Comparison of ENCODE assay signal across 12 mouse cellular contexts in genomic region chr11:106777395-106777794, GRCm38 (mm10). TPM values are rescaled to one million over a fixed set of nuclear protein-coding genes. Genes with fewer than 3 reads are reported as not detected.
DNase-seq lines count a peak whose midpoint lies in the region; ATAC-seq and TF ChIP-seq lines count a peak whose summit lies in the region.
"Had no signal": no experiment of that assay in that cellular context is flagged by ENCODE, and none has a peak within 500 bp of the region (broad histone marks: within the 10 kb centered on the region; RNA-seq: fewer than 3 reads in every experiment).

No protein-coding gene starts in this region.

- ATAC-seq in lung, embryonic 14.5 days (ENCODE audit: insufficient read depth) = no peak
- no peak for ATAC-seq in lung, postnatal 0 days
- no peak for ATAC-seq in liver, embryonic 12.5 days
- no peak for ATAC-seq in stomach, postnatal 0 days (ENCODE audit: low FRiP score, low TSS enrichment)
- no peak for ATAC-seq in monocyte, adult 5-6 weeks (replicated peaks; ENCODE audit: insufficient number of reproducible peaks, low FRiP score, low TSS enrichment, poor library complexity, severe bottlenecking)
- ATAC-seq: inflammation-experienced regulatory T-cells, adult 6 months had no signal

- no peak for DNase-seq in cerebellum, adult 2 months
- DNase-seq in cerebellum, postnatal 36 days = no peak
- DNase-seq in lung, embryonic 14.5 days = no peak
- DNase-seq in lung, postnatal 0 days (ENCODE audit: low spot score) = no peak
- DNase-seq in stomach, postnatal 0 days (ENCODE audit: low spot score) = no peak
- DNase-seq in frontal cortex, postnatal 10 days (ENCODE audit: low spot score in 2 of 2) = no peak
- DNase-seq: cerebellum, postnatal 14 days; heart, postnatal 14 days had no signal

- H3K27me3 ChIP-seq in cerebellum, adult 2 months (ENCODE audit: control insufficient read depth, insufficient read depth, low read length) = no peaks in the 10 kb centered on the region
- H3K27me3 ChIP-seq in lung, embryonic 14.5 days (ENCODE audit: insufficient read depth, low read length) = no peaks in the 10 kb centered on the region
- no peaks in the 10 kb centered on the region for H3K27me3 ChIP-seq in lung, postnatal 0 days (replicated peaks; ENCODE audit: insufficient read depth, low read length)
- no peaks in the 10 kb centered on the region for H3K27me3 ChIP-seq in liver, embryonic 12.5 days (replicated peaks)
- no peaks in the 10 kb centered on the region for H3K27me3 ChIP-seq in stomach, postnatal 0 days (ENCODE audit: control insufficient read depth, insufficient read depth, low read length)
- H3K27me3 ChIP-seq: midbrain, embryonic 12.5 days had no signal

- H3K4me1 ChIP-seq in cerebellum, adult 2 months (ENCODE audit: control insufficient read depth, insufficient read depth, low read length) = peaks cover 5% of the 10 kb centered on the region; the same call in 1 of the 2 replicates
- H3K4me1 ChIP-seq in lung, embryonic 14.5 days (ENCODE audit: insufficient read depth) = no peaks in the 10 kb centered on the region
- peaks cover 7% of the 10 kb centered on the region; the same call in 1 of the 2 replicates for H3K4me1 ChIP-seq in lung, postnatal 0 days (ENCODE audit: insufficient read depth, low read depth, low read length)
- H3K4me1 ChIP-seq in liver, embryonic 12.5 days = peaks cover 42% of the 10 kb centered on the region
- no peaks in the 10 kb centered on the region for H3K4me1 ChIP-seq in stomach, postnatal 0 days (replicated peaks; ENCODE audit: control insufficient read depth, insufficient read depth)

- TF ChIP-seq POLR2A in cerebellum, adult 2 months (IDR thresholded peaks at IDR 0.05; ENCODE audit: borderline replicate concordance, insufficient read depth, low read length) = no peak

- no peaks in the 10 kb centered on the region for H3K9me3 ChIP-seq in lung, embryonic 14.5 days (ENCODE audit: low read depth, low read length)
- no peaks in the 10 kb centered on the region for H3K9me3 ChIP-seq in lung, postnatal 0 days (ENCODE audit: low read length)
- no peaks in the 10 kb centered on the region for H3K9me3 ChIP-seq in liver, embryonic 12.5 days (replicated peaks)
- H3K9me3 ChIP-seq in stomach, postnatal 0 days (ENCODE audit: control insufficient read depth, low read length) = no peaks in the 10 kb centered on the region
- H3K9me3 ChIP-seq: midbrain, embryonic 12.5 days had no signal

- H3K4me3 ChIP-seq in cerebellum, adult 2 months (replicated peaks; ENCODE audit: insufficient read depth, low read depth, low read length) = peak overlapping the region; percentile 12
- H3K4me3 ChIP-seq in lung, embryonic 14.5 days (ENCODE audit: low read depth, low read length) = no peak overlapping the region
- no peak overlapping the region for H3K4me3 ChIP-seq in lung, postnatal 0 days (ENCODE audit: low read depth, low read length)
- H3K4me3 ChIP-seq in liver, embryonic 12.5 days = 0 out of 2 replicates have a peak overlapping the region, but pooled peaks have one; percentile 16
- H3K4me3 ChIP-seq in stomach, postnatal 0 days (ENCODE audit: low read depth, low read length) = no peak overlapping the region
- H3K4me3 ChIP-seq: midbrain, embryonic 12.5 days had no signal

- no peak for TF ChIP-seq EP300 in lung, postnatal 0 days (IDR thresholded peaks at IDR 0.05)
- no peak for TF ChIP-seq EP300 in stomach, postnatal 0 days (optimal IDR thresholded peaks at IDR 0.05)

- no peak for TF ChIP-seq CTCF in cerebellum, adult 2 months (IDR thresholded peaks at IDR 0.05; ENCODE audit: borderline replicate concordance, insufficient read depth, low read depth, low read length)
- no peak for TF ChIP-seq CTCF in lung, embryonic 14.5 days (IDR thresholded peaks at IDR 0.05; ENCODE audit: low read depth)
- no peak for TF ChIP-seq CTCF in lung, postnatal 0 days (IDR thresholded peaks at IDR 0.05)
- TF ChIP-seq CTCF in stomach, postnatal 0 days (IDR thresholded peaks at IDR 0.05; ENCODE audit: low read depth) = no peak

- H3K27ac ChIP-seq in cerebellum, adult 2 months (ENCODE audit: insufficient read depth, low read length) = no peak overlapping the region
- no peak overlapping the region for H3K27ac ChIP-seq in lung, embryonic 14.5 days (ENCODE audit: low read depth)
- no peak overlapping the region for H3K27ac ChIP-seq in lung, postnatal 0 days (ENCODE audit: low read length)
- H3K27ac ChIP-seq in liver, embryonic 12.5 days = no peak overlapping the region
- 0 out of 2 replicates have a peak overlapping the region, but pooled peaks have one; percentile 8 for H3K27ac ChIP-seq in stomach, postnatal 0 days (replicated peaks)
- H3K27ac ChIP-seq: midbrain, embryonic 12.5 days had no signal

- H3K4me2 ChIP-seq in lung, embryonic 14.5 days = peak overlapping the region; percentile 81; the same call in 1 of the 2 replicates
- no peak overlapping the region for H3K4me2 ChIP-seq in lung, postnatal 0 days (replicated peaks; ENCODE audit: low read depth, low read length)
- H3K4me2 ChIP-seq in liver, embryonic 12.5 days = peak overlapping the region; percentile 87
- H3K4me2 ChIP-seq in stomach, postnatal 0 days (replicated peaks; ENCODE audit: low read depth) = 0 out of 2 replicates have a peak overlapping the region, but pooled peaks have one; percentile 84
- H3K4me2 ChIP-seq: midbrain, embryonic 12.5 days had no signal

- H3K9ac ChIP-seq in lung, embryonic 14.5 days = no peak overlapping the region
- H3K9ac ChIP-seq in lung, postnatal 0 days (replicated peaks; ENCODE audit: low read depth) = no peak overlapping the region
- H3K9ac ChIP-seq in liver, embryonic 12.5 days = peak overlapping the region; percentile 36; the same call in 1 of the 2 replicates
- no peak overlapping the region for H3K9ac ChIP-seq in stomach, postnatal 0 days (ENCODE audit: low read length)
- H3K9ac ChIP-seq: midbrain, embryonic 12.5 days had no signal

- peaks cover 67% of the 10 kb centered on the region for H3K36me3 ChIP-seq in lung, embryonic 14.5 days (ENCODE audit: insufficient read depth)
- peaks cover 27% of the 10 kb centered on the region; the same call in 1 of the 2 replicates for H3K36me3 ChIP-seq in lung, postnatal 0 days (ENCODE audit: insufficient read depth, low read length)
- H3K36me3 ChIP-seq in liver, embryonic 12.5 days = peaks cover 76% of the 10 kb centered on the region
- peaks cover 26% of the 10 kb centered on the region for H3K36me3 ChIP-seq in stomach, postnatal 0 days (ENCODE audit: control insufficient read depth, insufficient read depth, low read length)

- WGBS in cerebellum, adult 2 months = 64% methylated on average over 3 of the region's 3 CpGs
- 96% methylated on average over 3 of the region's 3 CpGs for WGBS in lung, embryonic 14.5 days
- 81% methylated on average over 3 of the region's 3 CpGs for WGBS in lung, postnatal 0 days
- 87% methylated on average over 3 of the region's 3 CpGs for WGBS in liver, embryonic 12.5 days (ENCODE audit: insufficient replicate concordance)
- WGBS in stomach, postnatal 0 days = 74% methylated on average over 3 of the region's 3 CpGs

RNA-seq across cellular contexts. Expression of gene Polg2, which starts 1.9 kb away (rescaled TPM):
- polyA plus RNA-seq in cerebellum, adult 2 months (2012; rRNA removed) = 11.7 and 12.7 TPM in 2 replicates
- 8.6 and 9.9 TPM in 2 replicates for polyA plus RNA-seq in lung, embryonic 14.5 days (2014; fragmentation: Nextera tagmentation; extraction: Ambion mirVana)
- 9.0 and 9.1 TPM in 2 replicates for polyA plus RNA-seq in lung, postnatal 0 days (2015; fragmentation: Nextera tagmentation; extraction: Ambion mirVana)
- polyA plus RNA-seq in liver, embryonic 12.5 days (2016; fragmentation: Nextera tagmentation; extraction: Ambion mirVana) = 7.0 and 7.3 TPM in 2 replicates
- polyA plus RNA-seq in stomach, postnatal 0 days (2015; fragmentation: Nextera tagmentation; extraction: Ambion mirVana) = 8.9 and 10.3 TPM in 2 replicates
- 18.3 to 21.0 TPM (median 19.8 TPM) in 3 replicates for total RNA-seq in monocyte, adult 5-6 weeks (2017)

RNA-seq across cellular contexts. Expression of gene Ddx5, which starts 11.6 kb away (rescaled TPM):
- polyA plus RNA-seq in cerebellum, adult 2 months (2012; rRNA removed) = 676 and 721 TPM in 2 replicates
- polyA plus RNA-seq in lung, embryonic 14.5 days (2014; fragmentation: Nextera tagmentation; extraction: Ambion mirVana) = 408 and 429 TPM in 2 replicates
- 296 and 352 TPM in 2 replicates for polyA plus RNA-seq in lung, postnatal 0 days (2015; fragmentation: Nextera tagmentation; extraction: Ambion mirVana)
- polyA plus RNA-seq in liver, embryonic 12.5 days (2016; fragmentation: Nextera tagmentation; extraction: Ambion mirVana) = 174 and 177 TPM in 2 replicates
- 175 and 178 TPM in 2 replicates for polyA plus RNA-seq in stomach, postnatal 0 days (2015; fragmentation: Nextera tagmentation; extraction: Ambion mirVana)
- total RNA-seq in monocyte, adult 5-6 weeks (2017) = 2,968 to 3,655 TPM (median 3,142 TPM) in 3 replicates

RNA-seq across cellular contexts. Expression of gene Cep95, which starts 11.7 kb away (rescaled TPM):
- polyA plus RNA-seq in cerebellum, adult 2 months (2012; rRNA removed) = 31.8 and 37.1 TPM in 2 replicates
- 17.1 and 18.8 TPM in 2 replicates for polyA plus RNA-seq in lung, embryonic 14.5 days (2014; fragmentation: Nextera tagmentation; extraction: Ambion mirVana)
- 9.5 and 12.1 TPM in 2 replicates for polyA plus RNA-seq in lung, postnatal 0 days (2015; fragmentation: Nextera tagmentation; extraction: Ambion mirVana)
- 12.6 and 12.7 TPM in 2 replicates for polyA plus RNA-seq in liver, embryonic 12.5 days (2016; fragmentation: Nextera tagmentation; extraction: Ambion mirVana)
- 4.9 and 5.7 TPM in 2 replicates for polyA plus RNA-seq in stomach, postnatal 0 days (2015; fragmentation: Nextera tagmentation; extraction: Ambion mirVana)
- total RNA-seq in monocyte, adult 5-6 weeks (2017) = 19.5 to 54.4 TPM (median 22.2 TPM) in 3 replicates

RNA-seq across cellular contexts. Expression of gene Milr1, which starts 26.4 kb away (rescaled TPM):
- polyA plus RNA-seq in cerebellum, adult 2 months (2012; rRNA removed) = 0.10 and 0.30 TPM in 2 replicates
- polyA plus RNA-seq in lung, embryonic 14.5 days (2014; fragmentation: Nextera tagmentation; extraction: Ambion mirVana) = 1.6 and 1.7 TPM in 2 replicates
- 2.5 and 4.1 TPM in 2 replicates for polyA plus RNA-seq in lung, postnatal 0 days (2015; fragmentation: Nextera tagmentation; extraction: Ambion mirVana)
- 2.2 and 2.7 TPM in 2 replicates for polyA plus RNA-seq in liver, embryonic 12.5 days (2016; fragmentation: Nextera tagmentation; extraction: Ambion mirVana)
- polyA plus RNA-seq in stomach, postnatal 0 days (2015; fragmentation: Nextera tagmentation; extraction: Ambion mirVana) = 2.2 and 2.8 TPM in 2 replicates
- total RNA-seq in monocyte, adult 5-6 weeks (2017) = 44.9 to 93.4 TPM (median 91.7 TPM) in 3 replicates

RNA-seq across cellular contexts. Expression of gene Pecam1, which starts 27.0 kb away (rescaled TPM):
- polyA plus RNA-seq in cerebellum, adult 2 months (2012; rRNA removed) = 15.8 and 16.2 TPM in 2 replicates
- polyA plus RNA-seq in lung, embryonic 14.5 days (2014; fragmentation: Nextera tagmentation; extraction: Ambion mirVana) = 89.5 and 95.9 TPM in 2 replicates
- 163 and 172 TPM in 2 replicates for polyA plus RNA-seq in lung, postnatal 0 days (2015; fragmentation: Nextera tagmentation; extraction: Ambion mirVana)
- 10.7 and 12.3 TPM in 2 replicates for polyA plus RNA-seq in liver, embryonic 12.5 days (2016; fragmentation: Nextera tagmentation; extraction: Ambion mirVana)
- polyA plus RNA-seq in stomach, postnatal 0 days (2015; fragmentation: Nextera tagmentation; extraction: Ambion mirVana) = 20.2 and 20.4 TPM in 2 replicates
- total RNA-seq in monocyte, adult 5-6 weeks (2017) = 46.9 to 75.5 TPM (median 51.4 TPM) in 3 replicates

Comparison
In these comparisons a context has a peak if more than half of its experiments do, and no peak if none do; other contexts are left out.
1. H3K4me3 ChIP-seq: peak in cerebellum, adult 2 months (single experiment) and liver, embryonic 12.5 days (single experiment); none in lung, embryonic 14.5 days (single experiment), lung, postnatal 0 days (single experiment) and stomach, postnatal 0 days (single experiment).